Mouse (Mus musculus) adrenal gland, postnatal 36 days (tissue): ENCODE data around the gene 2610301B20Rik. TPM values are rescaled to one million over a fixed set of nuclear protein-coding genes. Genes with fewer than 3 reads are reported as not detected.
A peak's percentile ranks its signal among the peaks of the same experiment; 100 is the strongest.

Experiments
- microRNA-seq: library from miRNA; unstranded; fragments of <30 nt; microRNA quantifications from one replicate; pipeline ENCODE4 v1.2.0, GENCODE M21; 2021
- total RNA-seq, 2 experiments: library from RNA; stranded (reverse); gene quantifications; 2 replicates each; pipeline ENCODE4 v1.2.3; 2021

Gene 2610301B20Rik
- total RNA-seq, 2 experiments from 2014 or later: 21.9 to 23.5 TPM

Small RNA genes within 50 kb of the gene (microRNA-seq; reads per million reads assigned to microRNA genes)
- not detected for gene Mir3471-1
- gene n-TSaga9: 25.6 reads per million, percentile 37 among the genes with 10 or more reads in this experiment
